Comparison of ENCODE assay signal across 7 mouse cellular contexts in the genomic region with DNA sequence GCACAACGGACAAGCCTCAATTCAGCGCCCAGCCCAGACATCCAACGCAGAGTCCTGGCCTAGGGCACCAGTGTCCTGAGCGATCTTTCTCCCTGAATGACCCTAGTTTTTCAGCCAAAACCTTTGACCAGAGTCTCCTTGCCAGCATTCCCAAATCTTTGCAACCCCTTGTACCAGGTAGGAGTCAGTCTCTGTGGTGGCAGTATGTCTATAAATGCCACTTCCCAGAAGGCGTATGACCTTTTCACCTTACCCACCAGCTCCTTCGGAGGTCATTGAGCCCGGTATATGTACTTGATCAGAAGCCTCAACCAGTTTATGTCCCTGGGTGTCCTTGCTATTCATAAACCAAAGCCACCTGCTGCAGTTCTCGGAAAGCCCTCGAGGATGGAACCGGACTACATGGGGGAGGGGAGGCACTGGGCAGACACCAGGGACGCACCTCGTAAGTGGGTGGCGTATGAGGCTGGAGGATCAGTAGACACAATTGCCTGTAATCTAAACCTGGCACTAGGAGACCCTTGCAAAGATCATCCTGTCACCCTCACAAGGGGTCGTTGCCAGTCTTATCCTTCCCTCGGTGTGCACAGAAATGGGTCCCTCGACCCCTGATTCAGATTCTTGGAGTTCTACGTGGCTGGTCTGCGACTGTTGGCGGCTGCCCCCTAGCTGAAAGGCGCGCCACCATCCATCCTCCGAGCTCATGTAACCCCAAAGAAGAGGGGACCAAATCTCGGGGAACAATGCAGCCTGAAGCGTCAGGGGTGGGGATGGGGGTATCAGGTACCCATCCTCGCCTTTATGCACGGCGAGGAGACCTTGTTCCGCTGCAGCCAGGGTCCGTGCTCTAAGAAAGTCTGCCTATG. TPM values are rescaled to one million over a fixed set of nuclear protein-coding genes. Genes with fewer than 3 reads are reported as not detected.
DNase-seq lines count a peak whose midpoint lies in the region; ATAC-seq lines count a peak whose summit lies in the region.

No protein-coding gene starts in this region.

- peaks cover 9% of the 10 kb centered on the region for H3K4me1 ChIP-seq in intestine, embryonic 16.5 days (ENCODE audit: control insufficient read depth, insufficient read depth, low read length)
- peaks cover 69% of the 10 kb centered on the region for H3K4me1 ChIP-seq in midbrain, embryonic 10.5 days

- under 1% methylated on average over 29 of the region's 29 CpGs for WGBS in intestine, embryonic 16.5 days
- WGBS in midbrain, embryonic 10.5 days = under 1% methylated on average over 29 of the region's 29 CpGs

- H3K4me3 ChIP-seq in intestine, embryonic 16.5 days (ENCODE audit: low read length) = peak overlapping the region; percentile 71
- H3K4me3 ChIP-seq in midbrain, embryonic 10.5 days = peak overlapping the region; percentile 80

- peak overlapping the region; percentile 93 for H3K4me2 ChIP-seq in intestine, embryonic 16.5 days (ENCODE audit: low read depth, low read length)

- DNase-seq in adrenal gland, adult 2 months = peak; percentile 80
- DNase-seq in embryo, embryonic 10 days (ENCODE audit: low spot score) = peak; percentile 85
- DNase-seq in gastrocnemius, postnatal 4 days (ENCODE audit: low spot score in 2 of 2) = peak; percentile 43 to 75
- peak; percentile 67 for DNase-seq in left cerebral cortex, postnatal 4 days
- DNase-seq in midbrain, embryonic 10.5 days (ENCODE audit: low spot score) = peak; percentile 73
- peak; percentile 64 for DNase-seq in skeletal muscle tissue, adult 2 months (ENCODE audit: low read depth, low spot score)

- no peaks in the 10 kb centered on the region for H3K9me3 ChIP-seq in intestine, embryonic 16.5 days (ENCODE audit: control insufficient read depth, low read length)
- H3K9me3 ChIP-seq in midbrain, embryonic 10.5 days (replicated peaks) = no peaks in the 10 kb centered on the region

- H3K27me3 ChIP-seq in intestine, embryonic 16.5 days (replicated peaks; ENCODE audit: control insufficient read depth, insufficient read depth, low read length) = no peaks in the 10 kb centered on the region
- H3K27me3 ChIP-seq in midbrain, embryonic 10.5 days (ENCODE audit: low read depth, poor library complexity, severe bottlenecking) = peaks cover 71% of the 10 kb centered on the region

- intact Hi-C loops in left cerebral cortex, postnatal 4 days (cut with DNase I) = loop anchor here (2.0 to 10.0 kb wide), 3 partner anchors 443 to 1165 kb away; no protein-coding TSS in a partner anchor

- peak overlapping the region; percentile 84 for H3K9ac ChIP-seq in intestine, embryonic 16.5 days (ENCODE audit: low read depth, low read length)

- H3K27ac ChIP-seq in intestine, embryonic 16.5 days (ENCODE audit: low read length) = peak overlapping the region; percentile 84
- peak overlapping the region; percentile 86 for H3K27ac ChIP-seq in midbrain, embryonic 10.5 days (replicated peaks)

- ATAC-seq in intestine, embryonic 16.5 days = peak; percentile 43

- H3K36me3 ChIP-seq in intestine, embryonic 16.5 days (ENCODE audit: control insufficient read depth, insufficient read depth, low read length) = no peaks in the 10 kb centered on the region
- H3K36me3 ChIP-seq in midbrain, embryonic 10.5 days = no peaks in the 10 kb centered on the region

RNA-seq across cellular contexts. Expression of a gene that starts 0.6 kb away (rescaled TPM):
- 100 to 1,000 TPM in 1 of 2 experiments, 10 to 100 TPM in 1; 74.4 to 130 TPM for total RNA-seq in adrenal gland, adult 2 months (2021)
- polyA plus RNA-seq in adrenal gland, adult 2 months (2012; rRNA removed) = 24.4 and 31.1 TPM in 2 replicates
- 10 to 100 TPM; 85.3 to 87.5 TPM for total RNA-seq in gastrocnemius, postnatal 4 days (2021)
- polyA plus RNA-seq in intestine, embryonic 16.5 days (2015; fragmentation: Nextera tagmentation; extraction: Ambion mirVana) = 49.1 and 49.3 TPM in 2 replicates
- total RNA-seq in left cerebral cortex, postnatal 4 days (2021) = 10 to 100 TPM; 53.6 to 63.6 TPM
- 19.6 and 20.9 TPM in 2 replicates for polyA plus RNA-seq in midbrain, embryonic 10.5 days (2016; fragmentation: Nextera tagmentation; extraction: Ambion mirVana)

Comparison
In these comparisons a context has a peak if more than half of its experiments do, and no peak if none do; other contexts are left out.
1. Peak in every context shown above with its lines: DNase-seq, ATAC-seq, H3K4me3 ChIP-seq and H3K27ac ChIP-seq.